Mouse (Mus musculus) T-helper 1 cell (primary cell): ENCODE measurements at regions not wholly inside any gene's neighbourhood (a gene's known extent, or its start where the extent isn't known, plus 50 kb on each side); places are given as distances from the start of the nearest gene placed in this dataset.

Experiments used
- in situ Hi-C: fragments of 300-600 bp; cut with MboI, MseI; formaldehyde crosslinking; loops from one replicate; pipeline ENCODE4 v1.15.1; 2025; ENCODE audit warnings: high pct_unique_total_duplicates

- in situ Hi-C loops, result no loop called here
Observed at GRCm38 (mm10) chr3:155246628-155247027, 153.4 kb downstream of the Lrriq3 start.

- in situ Hi-C loops, result no loop called here
Observed at GRCm38 (mm10) chr3:155247124-155247523, 153.9 kb downstream of the Lrriq3 start.

GRCm38 (mm10) chr3:155247929-155248328, 154.7 kb downstream of the Lrriq3 start:
- in situ Hi-C loops, result no loop called here

GRCm38 (mm10) chr3:155250904-155251303, 157.7 kb downstream of the Lrriq3 start:
- in situ Hi-C loops, result no loop called here

- in situ Hi-C loops, result no loop called here
Observed at GRCm38 (mm10) chr3:155298206-155298605, 205.0 kb downstream of the Lrriq3 start.

- in situ Hi-C loops, result no loop called here
Observed at GRCm38 (mm10) chr3:155298724-155299123, 205.5 kb downstream of the Lrriq3 start.

GRCm38 (mm10) chr3:155322322-155322721, 229.1 kb downstream of the Lrriq3 start:
- in situ Hi-C loops, result no loop called here

- in situ Hi-C loops, result no loop called here
Observed at GRCm38 (mm10) chr3:155329701-155330100, 236.5 kb downstream of the Lrriq3 start.

GRCm38 (mm10) chr3:155349185-155349584, 256.0 kb downstream of the Lrriq3 start:
- in situ Hi-C loops, result loop anchor here (10.0 kb wide), 1 partner anchor 904 kb away; no protein-coding TSS in a partner anchor

- in situ Hi-C loops, result no loop called here
Observed at GRCm38 (mm10) chr3:155351636-155352035, 258.4 kb downstream of the Lrriq3 start.

- in situ Hi-C loops, result no loop called here
Observed at GRCm38 (mm10) chr3:155352277-155352802, 259.1 kb downstream of the Lrriq3 start.

GRCm38 (mm10) chr3:155360399-155360798, 267.2 kb downstream of the Lrriq3 start:
- in situ Hi-C loops, result no loop called here

GRCm38 (mm10) chr3:155370716-155371115, 277.5 kb downstream of the Lrriq3 start:
- in situ Hi-C loops, result no loop called here

- in situ Hi-C loops, result no loop called here
Observed at GRCm38 (mm10) chr3:155373591-155373990, 280.4 kb downstream of the Lrriq3 start.

GRCm38 (mm10) chr3:155381910-155382309, 288.7 kb downstream of the Lrriq3 start:
- in situ Hi-C loops, result no loop called here

- in situ Hi-C loops, result no loop called here
Observed at GRCm38 (mm10) chr3:155382817-155383216, 289.6 kb downstream of the Lrriq3 start.

GRCm38 (mm10) chr3:155390666-155391065, 297.4 kb downstream of the Lrriq3 start:
- in situ Hi-C loops, result no loop called here

- in situ Hi-C loops, result no loop called here
Observed at GRCm38 (mm10) chr3:155396134-155396533, 302.9 kb downstream of the Lrriq3 start.

- in situ Hi-C loops, result no loop called here
Observed at GRCm38 (mm10) chr3:155401763-155402162, 308.5 kb downstream of the Lrriq3 start.

GRCm38 (mm10) chr3:155408907-155409306, 315.7 kb downstream of the Lrriq3 start:
- in situ Hi-C loops, result no loop called here

GRCm38 (mm10) chr3:155409371-155409770, 316.1 kb downstream of the Lrriq3 start:
- in situ Hi-C loops, result no loop called here

- in situ Hi-C loops, result no loop called here
Observed at GRCm38 (mm10) chr3:155409867-155410266, 316.6 kb downstream of the Lrriq3 start.

- in situ Hi-C loops, result no loop called here
Observed at GRCm38 (mm10) chr3:155459701-155460481, 366.7 kb downstream of the Lrriq3 start.
